Mouse (Mus musculus): ENCODE data around the gene Lelp1.
A peak's percentile ranks its signal among the peaks of the same experiment; 100 is the strongest.

The Lelp1 gene

DNA sequence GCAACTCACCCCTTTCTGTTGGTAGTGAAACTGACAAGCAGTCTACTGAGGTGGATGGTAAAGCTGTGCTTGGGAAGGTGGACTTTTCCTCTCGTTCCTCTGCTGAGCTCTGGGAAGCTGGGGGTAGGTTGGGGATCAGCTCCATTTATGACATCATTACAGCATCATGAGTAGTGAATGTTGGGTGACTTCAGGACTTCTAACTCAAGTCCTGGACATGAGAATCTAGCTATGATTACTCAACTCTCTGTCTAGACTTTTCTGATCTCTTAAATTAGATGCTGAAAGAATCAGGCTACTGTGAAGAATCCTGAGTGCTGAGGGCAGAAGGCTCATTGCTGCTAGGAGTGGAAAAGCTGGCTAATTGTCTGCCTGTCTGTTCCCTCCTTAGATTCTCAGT, at the start of gene Lelp1:
TSS of gene Lelp1 (minus strand) at position 101 of the 400 bp plus-strand sequence.
- no peak for DNase-seq

GRCm38 (mm10) chr3:92176880-92177279, 34.3 kb upstream of the Lelp1 start:
- no peak for DNase-seq

DNA sequence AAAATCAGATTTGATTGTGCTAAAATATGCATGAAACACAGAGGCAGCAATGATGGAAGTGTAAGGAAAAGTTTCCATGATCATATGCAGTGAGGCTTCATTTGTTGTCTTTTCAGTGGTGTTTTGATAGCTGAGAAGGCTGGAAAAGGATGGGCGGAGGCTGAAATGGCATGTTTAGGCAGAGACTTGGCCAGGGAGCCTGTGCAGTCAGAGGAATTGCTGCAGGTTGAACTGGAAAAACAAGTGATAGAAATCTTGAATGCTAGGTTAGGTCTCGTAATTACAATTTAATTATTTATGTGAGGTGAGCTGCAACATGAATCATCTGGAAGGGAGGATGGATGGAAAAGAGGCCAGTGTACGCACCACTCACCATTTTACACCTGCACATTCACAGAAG, 27.3 kb upstream of the Lelp1 start:
- no peak for DNase-seq

GRCm38 (mm10) chr3:92153322-92153721, 10.8 kb upstream of the Lelp1 start:
- DNase-seq, result peak; percentile 69

GRCm38 (mm10) chr3:92150631-92151277, 8.2 kb upstream of the Lelp1 start:
- DNase-seq, result peak; percentile 65

- no peak for DNase-seq
Measured at GRCm38 (mm10) chr3:92147913-92148312, 5.4 kb upstream of the Lelp1 start.

GRCm38 (mm10) chr3:92147420-92147819, 4.9 kb upstream of the Lelp1 start:
- peak; percentile 24 for DNase-seq

GRCm38 (mm10) chr3:92123847-92124246, 18.7 kb downstream of the Lelp1 start, which contains the start of gene Prr9:
Gene Prr9, minus strand, starts transcription at chr3:92123947.
- no peak for DNase-seq

- DNase-seq, result no peak
Measured at GRCm38 (mm10) chr3:92120902-92121301, 21.6 kb downstream of the Lelp1 start.

- DNase-seq, result peak; percentile 60
Measured at GRCm38 (mm10) chr3:92117930-92118329, 24.6 kb downstream of the Lelp1 start.

DNA sequence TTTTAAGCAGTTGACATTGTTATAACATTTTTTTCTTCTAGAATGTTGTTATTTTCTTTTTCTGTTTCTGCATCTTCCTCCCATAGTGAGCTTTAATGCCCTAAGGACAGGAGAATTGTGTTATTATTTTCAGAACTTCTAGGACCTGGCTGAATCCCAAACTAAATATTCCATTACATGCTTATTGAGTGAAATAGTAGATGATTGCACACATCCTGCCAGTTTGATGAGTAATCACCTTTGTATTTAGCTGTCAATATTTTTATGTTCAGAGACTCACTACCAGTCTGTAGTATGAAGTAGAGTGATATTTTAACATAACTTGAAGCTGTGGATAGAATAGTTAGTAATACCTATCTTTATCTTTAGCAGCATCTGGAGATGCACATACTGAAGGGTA, 31.0 kb downstream of the Lelp1 start:
- no peak for DNase-seq

GRCm38 (mm10) chr3:92110790-92111189, 31.8 kb downstream of the Lelp1 start:
- DNase-seq, result peak; percentile 10

DNA sequence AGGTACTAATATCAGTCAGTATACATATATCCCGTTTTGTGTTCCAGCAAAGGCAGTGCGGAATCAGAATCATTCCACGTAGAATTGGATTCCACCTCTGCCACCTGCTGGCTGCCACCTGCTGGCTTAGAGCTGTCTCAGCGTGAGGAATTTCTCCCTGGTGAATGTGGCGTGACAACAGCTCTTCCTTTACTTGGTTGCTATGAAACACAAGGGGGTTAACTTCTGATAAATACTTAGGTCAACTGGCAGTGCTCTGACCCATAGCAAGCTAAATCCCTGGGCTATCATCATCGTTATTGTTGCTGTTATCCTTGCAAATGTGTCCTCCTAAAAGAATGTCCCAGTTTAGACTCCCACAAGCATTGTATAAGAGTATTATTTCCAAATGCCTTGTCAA, 36.0 kb downstream of the Lelp1 start:
- DNase-seq, result peak; percentile 51
